Mouse (Mus musculus) kidney, adult 9 months (tissue): ENCODE results near the gene Defb28.

Source experiments
- DNase-seq: peaks from one replicate; pipeline ENCODE4 v3.0.0; 2022

Defb28 gene

GRCm38 (mm10) chr2:152569881-152570280, 51.8 kb downstream of the Defb28 start:
- DNase-seq: peak; percentile 57

- peak; percentile 82 for DNase-seq
These were observed 52.3 kb downstream of the Defb28 start for GRCm38 (mm10) chr2:152570313-152570712.
